In the genomic region with DNA sequence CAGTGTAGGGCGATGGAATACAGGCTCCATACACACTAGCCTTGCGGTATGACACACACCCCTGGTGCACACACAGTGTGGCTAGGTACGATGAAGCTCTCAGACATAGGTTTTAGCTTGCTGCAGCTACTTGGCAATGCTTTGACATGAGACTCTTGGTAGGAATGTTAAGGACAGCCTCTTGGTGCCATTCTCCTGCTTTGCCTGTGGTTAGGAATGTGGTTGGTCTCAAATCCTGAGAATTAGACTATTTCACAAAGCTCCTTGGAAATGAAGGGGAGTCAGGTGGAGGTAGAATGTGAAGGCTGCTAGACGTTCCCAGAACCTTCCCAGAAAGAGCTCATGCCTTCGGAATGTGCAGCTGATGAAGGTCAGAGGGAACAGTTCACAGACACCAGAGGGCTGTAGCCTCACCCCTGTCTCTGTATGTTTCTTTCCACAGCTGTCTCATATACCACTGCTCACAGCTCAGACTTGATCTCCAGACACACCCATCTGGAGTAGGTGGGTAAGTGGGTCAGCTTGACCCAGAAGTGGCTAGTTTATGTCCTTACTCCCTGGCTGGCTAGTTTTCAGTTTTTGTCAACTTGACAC, we compare ENCODE assay signal across 28 mouse cellular contexts.
A peak's percentile ranks its signal among the peaks of the same experiment; 100 is the strongest.
DNase-seq lines count a peak whose midpoint lies in the region; ATAC-seq and TF ChIP-seq lines count a peak whose summit lies in the region.
"Had no signal": no experiment of that assay in that cellular context is flagged by ENCODE, and none has a peak within 500 bp of the region (broad histone marks: within the 10 kb centered on the region; RNA-seq: fewer than 3 reads in every experiment).

No protein-coding gene starts in this region.

- H3K4me1 ChIP-seq in intestine, embryonic 16.5 days (ENCODE audit: control insufficient read depth, insufficient read depth, low read length): 0 out of 2 replicates have a peak, but pooled peaks cover 2% of the 10 kb centered on the region
- no peaks in the 10 kb centered on the region for H3K4me1 ChIP-seq in intestine, postnatal 0 days (replicated peaks; ENCODE audit: control insufficient read depth, insufficient read depth, low read length)
- H3K4me1 ChIP-seq: embryonic facial prominence, embryonic 15.5 days; forebrain, embryonic 13.5 days; midbrain, embryonic 13.5 days; neural tube, embryonic 13.5 days had no signal

- intact Hi-C loops in heart, postnatal 10 days (cut with DNase I): no loop called here

- WGBS in intestine, embryonic 16.5 days: 81% methylated on average over 5 of the region's 5 CpGs
- 80% methylated on average over 5 of the region's 5 CpGs for WGBS in intestine, postnatal 0 days

- H3K36me3 ChIP-seq in intestine, embryonic 16.5 days (ENCODE audit: control insufficient read depth, insufficient read depth, low read length): no peaks in the 10 kb centered on the region
- no peaks in the 10 kb centered on the region for H3K36me3 ChIP-seq in intestine, postnatal 0 days (ENCODE audit: control insufficient read depth, insufficient read depth)
- H3K36me3 ChIP-seq: embryonic facial prominence, embryonic 10.5 days; embryonic facial prominence, embryonic 15.5 days; heart, embryonic 12.5 days; midbrain, embryonic 13.5 days; neural tube, embryonic 13.5 days had no signal

- 0 out of 2 replicates have a peak overlapping the region, but pooled peaks have one; percentile 4 for H3K27ac ChIP-seq in intestine, embryonic 16.5 days (ENCODE audit: low read length)
- no peak overlapping the region for H3K27ac ChIP-seq in intestine, postnatal 0 days (ENCODE audit: low read depth, low read length)
- H3K27ac ChIP-seq: embryonic facial prominence, embryonic 10.5 days; embryonic facial prominence, embryonic 15.5 days; forebrain, embryonic 13.5 days; heart, adult 2 months; hindbrain, embryonic 14.5 days; liver, embryonic 14.5 days; macrophage; midbrain, embryonic 13.5 days; neural tube, embryonic 13.5 days had no signal

- no peak; the same call in 1 of the 2 replicates for ATAC-seq in intestine, embryonic 16.5 days
- no peak for ATAC-seq in intestine, postnatal 0 days
- ATAC-seq: forebrain, embryonic 13.5 days; midbrain, embryonic 13.5 days had no signal

- no peak for TF ChIP-seq CTCF in intestine, postnatal 0 days (IDR thresholded peaks at IDR 0.05; ENCODE audit: low read depth)

- DNase-seq in 3134 (ENCODE audit: extremely low read depth, insufficient read length, low spot score): peak; percentile 28
- peak; percentile 44 for DNase-seq in ZHBTc4 (ENCODE audit: low read depth, low spot score)
- peak; percentile 37 for DNase-seq in lung, postnatal 25 days (ENCODE audit: low spot score)
- no peak for DNase-seq in heart, postnatal 10 days
- DNase-seq in thymus, postnatal 0 days (ENCODE audit: low spot score): no peak
- DNase-seq: adrenal gland, postnatal 10 days; B cell, adult 2 months; cerebellum, adult 8-10 months; cerebellum, postnatal 25 days; gastrocnemius, postnatal 36 days; heart, adult 2 months; kidney, adult 9 months; kidney, postnatal 14 days; liver; thymus, adult 2 months; thymus, postnatal 4 days had no signal

- no peaks in the 10 kb centered on the region for H3K9me3 ChIP-seq in intestine, embryonic 16.5 days (ENCODE audit: control insufficient read depth, low read length)
- H3K9me3 ChIP-seq in intestine, postnatal 0 days (ENCODE audit: control insufficient read depth): no peaks in the 10 kb centered on the region
- H3K9me3 ChIP-seq: embryonic facial prominence, embryonic 10.5 days; embryonic facial prominence, embryonic 15.5 days; forebrain, embryonic 13.5 days; heart, embryonic 12.5 days; midbrain, embryonic 13.5 days; neural tube, embryonic 13.5 days had no signal

- H3K4me3 ChIP-seq in intestine, embryonic 16.5 days (ENCODE audit: low read length): no peak overlapping the region
- no peak overlapping the region for H3K4me3 ChIP-seq in intestine, postnatal 0 days (ENCODE audit: low read depth, low read length)
- H3K4me3 ChIP-seq: embryonic facial prominence, embryonic 10.5 days; embryonic facial prominence, embryonic 15.5 days; forebrain, embryonic 13.5 days; heart, adult 2 months; heart, embryonic 12.5 days; midbrain, embryonic 13.5 days; neural tube, embryonic 13.5 days had no signal

- H3K27me3 ChIP-seq in intestine, embryonic 16.5 days (replicated peaks; ENCODE audit: control insufficient read depth, insufficient read depth, low read length): no peaks in the 10 kb centered on the region
- no peaks in the 10 kb centered on the region for H3K27me3 ChIP-seq in intestine, postnatal 0 days (replicated peaks; ENCODE audit: control insufficient read depth, insufficient read depth, low read length)
- H3K27me3 ChIP-seq: CH12.LX; embryonic facial prominence, embryonic 15.5 days; forebrain, embryonic 13.5 days; heart, embryonic 12.5 days; midbrain, embryonic 13.5 days; neural tube, embryonic 13.5 days had no signal

- no peak overlapping the region for H3K9ac ChIP-seq in intestine, embryonic 16.5 days (ENCODE audit: low read depth, low read length)
- no peak overlapping the region for H3K9ac ChIP-seq in intestine, postnatal 0 days (ENCODE audit: low read depth, low read length)
- H3K9ac ChIP-seq: embryonic facial prominence, embryonic 15.5 days; forebrain, embryonic 13.5 days; heart, embryonic 12.5 days; hindbrain, embryonic 14.5 days; liver, embryonic 14.5 days; midbrain, embryonic 13.5 days; neural tube, embryonic 13.5 days had no signal

- no peak overlapping the region for H3K4me2 ChIP-seq in intestine, embryonic 16.5 days (ENCODE audit: low read depth, low read length)
- H3K4me2 ChIP-seq in intestine, postnatal 0 days (replicated peaks; ENCODE audit: low read depth): no peak overlapping the region
- H3K4me2 ChIP-seq: embryonic facial prominence, embryonic 15.5 days; forebrain, embryonic 13.5 days; heart, embryonic 12.5 days; hindbrain, embryonic 14.5 days; midbrain, embryonic 13.5 days; neural tube, embryonic 13.5 days had no signal

Comparison
In these comparisons a context has a peak if more than half of its experiments do, and no peak if none do; other contexts are left out.
1. DNase-seq: peak in 3134 (single experiment), ZHBTc4 (single experiment) and lung, postnatal 25 days (single experiment); none in heart, postnatal 10 days (0 of 2) and thymus, postnatal 0 days (single experiment).